Mouse (Mus musculus) heart, adult 2 months (tissue): ENCODE results near the gene BC005537.

Experiments
- CTCF ChIP-seq: fragments of 200-600 bp; IDR thresholded peaks from 2 replicates; pipeline ENCODE4 v1.8.1; 2022; ENCODE audit warnings: antibody characterized with exemption, mild to moderate bottlenecking, moderate library complexity
- EP300 ChIP-seq: fragments of 200-500 bp; IDR thresholded peaks from 2 replicates; pipeline ENCODE4 v1.6.1; 2011; ENCODE audit warnings: low read depth, low read length, control low read depth; ENCODE audit not compliant: insufficient read depth
- POLR2A ChIP-seq: fragments of 200-500 bp; IDR thresholded peaks from 2 replicates; pipeline ENCODE4 v1.6.1; 2011; ENCODE audit warnings: mild to moderate bottlenecking, low read depth, low read length, control low read depth; ENCODE audit not compliant: insufficient read depth

DNA sequence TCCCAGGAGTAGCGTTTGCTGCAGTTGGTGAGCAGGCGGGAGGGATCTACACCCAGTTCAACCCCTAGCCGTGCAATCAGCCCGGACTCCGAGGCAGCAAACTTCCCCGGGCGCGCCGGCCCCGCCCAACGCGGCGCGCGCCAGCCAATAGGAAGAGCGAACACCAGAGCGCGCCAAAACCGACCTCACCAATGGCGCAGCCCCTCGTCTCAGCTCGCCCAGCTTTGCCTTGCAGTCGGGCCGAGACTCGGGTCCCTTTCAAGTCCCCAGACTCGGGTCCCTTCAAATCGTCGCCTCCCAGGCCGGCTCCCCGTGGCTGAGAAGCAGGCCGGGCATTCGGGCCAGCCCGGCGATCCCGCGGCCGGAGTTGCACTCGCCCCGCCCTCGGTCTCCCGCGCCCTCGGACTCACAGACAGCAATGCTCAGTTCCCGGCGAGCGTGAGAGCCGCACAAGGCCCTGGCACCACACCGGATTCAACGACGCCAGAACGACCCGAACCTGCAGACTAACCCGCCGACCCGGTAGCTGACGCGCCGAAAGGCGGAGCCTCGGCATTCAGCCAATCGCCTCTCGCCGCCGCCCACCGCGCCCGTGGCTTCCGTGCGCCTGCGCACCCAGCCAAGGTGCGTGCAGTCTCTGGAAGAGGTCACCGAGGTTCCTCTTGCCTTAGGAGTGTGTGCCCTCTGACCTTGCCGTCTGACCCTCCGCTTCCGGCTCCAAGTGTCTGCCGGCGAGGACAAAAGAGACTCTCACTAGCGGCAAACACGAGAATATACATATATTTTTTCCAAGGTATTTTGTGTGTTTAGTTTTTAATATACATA lies 39.8 kb upstream of the BC005537 start, which contains the start of gene Gmnn:
- TF ChIP-seq CTCF (no peak), POLR2A (peak; percentile 85), EP300 (no peak)
